Mouse (Mus musculus): ENCODE results near the gene Tbc1d9. TPM values are rescaled to one million over a fixed set of nuclear protein-coding genes. Genes with fewer than 3 reads are reported as not detected.

The Tbc1d9 gene
- 1.6 and 2.2 TPM in 2 replicates for total RNA-seq (2014; rRNA removed)
- 0.25 and 0.62 TPM in 2 replicates for polyA plus RNA-seq (2012; rRNA removed)

GRCm38 (mm10) chr8:83165235-83165930 is at the start of gene Tbc1d9:
Gene Tbc1d9, plus strand, starts transcription at chr8:83165352.
- Histone ChIP-seq H3K79me2 (ENCODE audit: control insufficient read depth, insufficient read depth, low read length) (no peaks in the 10 kb centered on the region), H3K4me3 (ENCODE audit: insufficient read depth, low read depth, low read length) (peak within 1 kb of the TSS; percentile 60), H3K36me3 (ENCODE audit: control insufficient read depth, insufficient read depth, low read length) (no peaks in the 10 kb centered on the region), H3K9ac (ENCODE audit: low read depth, low read length) (peak within 1 kb of the TSS; percentile 64), H3K27ac (replicated peaks; ENCODE audit: insufficient read depth, low read depth, low read length) (0 out of 2 replicates have a peak within 1 kb of the TSS, but pooled peaks have one; percentile 11), H3K4me1 (ENCODE audit: control insufficient read depth, insufficient read depth, low read length) (no peaks in the 10 kb centered on the region), H3K27me3 (ENCODE audit: control insufficient read depth, insufficient read depth, low read length) (peaks cover 7% of the 10 kb centered on the region)
- TF ChIP-seq CTCF (IDR thresholded peaks at IDR 0.05; ENCODE audit: low read depth, low read length) (no peak), POLR2A (IDR thresholded peaks at IDR 0.05; ENCODE audit: extremely low read depth, insufficient read depth, low read length) (no peak)
- peak; percentile 13 for DNase-seq (ENCODE audit: extremely low read depth, low read depth, low spot score)
- WGBS: 1% methylated on average over 63 of the region's 63 CpGs

DNA sequence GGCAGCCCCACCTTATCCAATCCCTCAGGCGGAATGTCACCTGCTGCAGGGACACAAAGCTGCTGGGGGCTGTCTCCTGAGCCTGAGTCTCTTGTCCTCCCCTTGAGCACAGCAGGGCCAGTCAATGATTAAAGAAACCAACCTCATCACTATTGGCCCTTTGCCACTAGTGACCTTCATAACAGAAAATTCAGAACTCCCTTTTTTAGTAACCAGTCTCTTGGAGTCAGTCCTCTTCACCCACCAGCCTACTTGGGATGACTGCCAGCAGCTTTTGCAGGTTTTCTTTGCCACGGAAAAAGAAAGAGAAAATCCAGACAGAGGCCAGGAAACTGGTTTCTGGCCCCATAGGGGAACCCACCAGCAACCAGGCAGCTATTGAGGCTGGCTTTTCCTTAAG is 30.1 kb upstream of the Tbc1d9 start:
- H3K79me2 ChIP-seq (ENCODE audit: control insufficient read depth, insufficient read depth, low read length): no peaks in the 10 kb centered on the region
- no peaks in the 10 kb centered on the region for H3K36me3 ChIP-seq (ENCODE audit: control insufficient read depth, insufficient read depth, low read length)
- H3K27me3 ChIP-seq (ENCODE audit: control insufficient read depth, insufficient read depth, low read length): no peaks in the 10 kb centered on the region
- H3K27ac ChIP-seq (replicated peaks; ENCODE audit: insufficient read depth, low read depth, low read length): no peak overlapping the region
- whole genome bisulfite sequencing: 42% methylated on average over 2 of the region's 2 CpGs
- no peak overlapping the region for H3K9ac ChIP-seq (ENCODE audit: low read depth, low read length)
- DNase-seq (ENCODE audit: extremely low read depth, low read depth, low spot score): no peak
- no peaks in the 10 kb centered on the region for H3K4me1 ChIP-seq (ENCODE audit: control insufficient read depth, insufficient read depth, low read length)
- H3K4me3 ChIP-seq (ENCODE audit: insufficient read depth, low read depth, low read length): no peak overlapping the region
- TF ChIP-seq CTCF (IDR thresholded peaks at IDR 0.05; ENCODE audit: low read depth, low read length) (no peak), POLR2A (IDR thresholded peaks at IDR 0.05; ENCODE audit: extremely low read depth, insufficient read depth, low read length) (no peak)

- no peak overlapping the region for H3K4me3 ChIP-seq (ENCODE audit: insufficient read depth, low read depth, low read length)
- H3K79me2 ChIP-seq (ENCODE audit: control insufficient read depth, insufficient read depth, low read length): no peaks in the 10 kb centered on the region
- no peak for DNase-seq (ENCODE audit: extremely low read depth, low read depth, low spot score)
- no peaks in the 10 kb centered on the region for H3K4me1 ChIP-seq (ENCODE audit: control insufficient read depth, insufficient read depth, low read length)
- no peak overlapping the region for H3K9ac ChIP-seq (ENCODE audit: low read depth, low read length)
- TF ChIP-seq CTCF (IDR thresholded peaks at IDR 0.05; ENCODE audit: low read depth, low read length) (no peak), POLR2A (IDR thresholded peaks at IDR 0.05; ENCODE audit: extremely low read depth, insufficient read depth, low read length) (no peak)
- H3K36me3 ChIP-seq (ENCODE audit: control insufficient read depth, insufficient read depth, low read length): no peaks in the 10 kb centered on the region
- 71% methylated on average over 1 of the region's 1 CpGs for WGBS
- H3K27me3 ChIP-seq (ENCODE audit: control insufficient read depth, insufficient read depth, low read length): no peaks in the 10 kb centered on the region
- H3K27ac ChIP-seq (replicated peaks; ENCODE audit: insufficient read depth, low read depth, low read length): no peak overlapping the region
Measured at GRCm38 (mm10) chr8:83140068-83140467, 25.1 kb upstream of the Tbc1d9 start.

DNA sequence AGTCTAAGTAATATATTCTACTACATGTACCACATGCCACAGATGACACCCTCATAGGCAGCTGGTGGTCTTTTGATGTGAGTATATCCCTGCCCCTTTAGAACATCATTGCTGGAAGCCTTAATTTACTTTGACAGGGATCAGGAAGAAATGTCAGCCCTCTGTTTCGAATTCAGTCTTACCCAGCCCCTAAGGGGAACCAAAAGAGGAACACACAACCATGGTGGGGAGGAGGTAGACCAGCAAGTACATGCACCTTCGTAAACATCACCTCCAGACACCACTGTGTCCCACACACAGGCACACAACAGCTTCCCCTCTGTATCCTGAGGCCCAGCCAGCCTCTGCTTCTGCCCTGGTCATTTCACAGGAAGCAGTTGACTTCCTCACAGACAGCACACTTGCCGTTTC is 24.4 kb upstream of the Tbc1d9 start:
- no peaks in the 10 kb centered on the region for H3K4me1 ChIP-seq (ENCODE audit: control insufficient read depth, insufficient read depth, low read length)
- H3K36me3 ChIP-seq (ENCODE audit: control insufficient read depth, insufficient read depth, low read length): no peaks in the 10 kb centered on the region
- H3K27ac ChIP-seq (replicated peaks; ENCODE audit: insufficient read depth, low read depth, low read length): no peak overlapping the region
- no peaks in the 10 kb centered on the region for H3K27me3 ChIP-seq (ENCODE audit: control insufficient read depth, insufficient read depth, low read length)
- WGBS: 65% methylated on average over 3 of the region's 3 CpGs
- DNase-seq (ENCODE audit: extremely low read depth, low read depth, low spot score): peak; percentile 28
- H3K79me2 ChIP-seq (ENCODE audit: control insufficient read depth, insufficient read depth, low read length): no peaks in the 10 kb centered on the region
- H3K9ac ChIP-seq (ENCODE audit: low read depth, low read length): no peak overlapping the region
- TF ChIP-seq CTCF (IDR thresholded peaks at IDR 0.05; ENCODE audit: low read depth, low read length) (no peak), POLR2A (IDR thresholded peaks at IDR 0.05; ENCODE audit: extremely low read depth, insufficient read depth, low read length) (no peak)
- no peak overlapping the region for H3K4me3 ChIP-seq (ENCODE audit: insufficient read depth, low read depth, low read length)

DNA sequence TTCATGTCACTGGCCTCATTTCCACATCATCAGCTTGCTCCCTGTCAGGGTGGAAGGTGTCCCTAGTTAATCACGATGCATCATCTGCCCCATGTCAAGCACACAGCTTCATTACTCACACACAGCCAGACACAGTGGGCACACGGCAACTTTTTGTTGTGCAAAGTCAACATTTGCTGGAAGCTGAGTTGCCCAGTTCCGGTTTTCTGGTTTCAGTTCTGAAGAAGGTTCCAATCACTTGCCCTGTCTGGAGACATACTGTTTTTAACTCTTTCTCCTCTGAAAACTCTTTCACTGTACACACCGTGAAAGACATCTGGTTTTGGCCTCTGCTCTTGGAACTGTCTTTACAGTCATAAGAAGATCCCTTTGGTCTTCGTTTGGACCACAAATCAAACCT is 23.8 kb upstream of the Tbc1d9 start:
- 69% methylated on average over 5 of the region's 5 CpGs for WGBS
- no peaks in the 10 kb centered on the region for H3K4me1 ChIP-seq (ENCODE audit: control insufficient read depth, insufficient read depth, low read length)
- DNase-seq (ENCODE audit: extremely low read depth, low read depth, low spot score): peak; percentile 21
- H3K79me2 ChIP-seq (ENCODE audit: control insufficient read depth, insufficient read depth, low read length): no peaks in the 10 kb centered on the region
- TF ChIP-seq POLR2A (IDR thresholded peaks at IDR 0.05; ENCODE audit: extremely low read depth, insufficient read depth, low read length): no peak
- no peak for TF ChIP-seq CTCF (IDR thresholded peaks at IDR 0.05; ENCODE audit: low read depth, low read length)
- no peaks in the 10 kb centered on the region for H3K36me3 ChIP-seq (ENCODE audit: control insufficient read depth, insufficient read depth, low read length)
- no peaks in the 10 kb centered on the region for H3K27me3 ChIP-seq (ENCODE audit: control insufficient read depth, insufficient read depth, low read length)
- H3K27ac ChIP-seq (replicated peaks; ENCODE audit: insufficient read depth, low read depth, low read length): no peak overlapping the region
- H3K4me3 ChIP-seq (ENCODE audit: insufficient read depth, low read depth, low read length): no peak overlapping the region
- no peak overlapping the region for H3K9ac ChIP-seq (ENCODE audit: low read depth, low read length)

DNA sequence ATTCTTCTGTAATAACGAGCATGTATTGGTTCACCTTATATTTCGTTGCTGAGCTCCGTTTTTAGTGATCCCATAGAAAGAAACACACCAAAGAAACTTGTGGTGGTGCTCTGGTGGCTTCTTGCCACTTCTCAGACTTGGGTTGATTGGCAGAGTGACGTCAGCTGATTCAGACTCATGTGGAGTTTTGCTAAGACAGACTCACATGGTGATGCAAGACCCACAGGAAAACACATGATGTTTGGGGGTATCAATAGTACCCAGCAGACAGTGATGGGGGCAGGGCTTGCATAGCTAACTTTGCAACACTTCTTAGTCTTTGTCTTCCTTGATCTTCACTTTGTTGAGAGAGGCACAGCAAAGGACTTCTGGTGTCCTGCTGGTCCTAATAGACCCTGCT is 20.6 kb upstream of the Tbc1d9 start:
- no peaks in the 10 kb centered on the region for H3K79me2 ChIP-seq (ENCODE audit: control insufficient read depth, insufficient read depth, low read length)
- H3K27me3 ChIP-seq (ENCODE audit: control insufficient read depth, insufficient read depth, low read length): no peaks in the 10 kb centered on the region
- H3K4me1 ChIP-seq (ENCODE audit: control insufficient read depth, insufficient read depth, low read length): no peaks in the 10 kb centered on the region
- no peak overlapping the region for H3K4me3 ChIP-seq (ENCODE audit: insufficient read depth, low read depth, low read length)
- TF ChIP-seq CTCF (IDR thresholded peaks at IDR 0.05; ENCODE audit: low read depth, low read length) (no peak), POLR2A (IDR thresholded peaks at IDR 0.05; ENCODE audit: extremely low read depth, insufficient read depth, low read length) (no peak)
- DNase-seq (ENCODE audit: extremely low read depth, low read depth, low spot score): no peak
- H3K9ac ChIP-seq (ENCODE audit: low read depth, low read length): no peak overlapping the region
- 90% methylated on average over 4 of the region's 4 CpGs for WGBS
- H3K36me3 ChIP-seq (ENCODE audit: control insufficient read depth, insufficient read depth, low read length): no peaks in the 10 kb centered on the region
- H3K27ac ChIP-seq (replicated peaks; ENCODE audit: insufficient read depth, low read depth, low read length): no peak overlapping the region

Data from liver, adult 2 months (tissue).